Mouse (Mus musculus) midbrain, embryonic 12.5 days (tissue): Measurements from ENCODE around the gene Gcnt1. TPM values are rescaled to one million over a fixed set of nuclear protein-coding genes. Genes with fewer than 3 reads are reported as not detected.

Experiments used
- ATAC-seq: fragments of 200-750 bp; cut with Nextera tagmentation; 2 replicates; pipeline ENCODE4 v1.8.0; 2017; ENCODE audit warnings: low read depth, moderate TSS enrichment, moderate library complexity; ENCODE audit not compliant: low FRiP score
- H3K27ac ChIP-seq: fragments of 300-500 bp; sonication (generic); replicated peaks from 2 replicates; pipeline ENCODE4 v1.5.1; 2016; ENCODE audit warnings: mild to moderate bottlenecking
- H3K27me3 ChIP-seq: fragments of 300-500 bp; sonication (generic); 2 replicates; pipeline ENCODE4 v1.6.1; 2016; ENCODE audit warnings: mild to moderate bottlenecking
- H3K36me3 ChIP-seq: fragments of 300-500 bp; sonication (generic); 2 replicates; pipeline ENCODE4 v1.6.1; 2016
- H3K4me1 ChIP-seq: fragments of 300-500 bp; sonication (generic); 2 replicates; pipeline ENCODE4 v1.6.1; 2016
- H3K4me2 ChIP-seq: fragments of 300-500 bp; sonication (generic); replicated peaks from 2 replicates; pipeline ENCODE4 v1.6.1; 2016; ENCODE audit warnings: mild to moderate bottlenecking, moderate library complexity
- H3K4me3 ChIP-seq: fragments of 300-500 bp; sonication (generic); 2 replicates; pipeline ENCODE4 v1.5.1; 2016; ENCODE audit warnings: mild to moderate bottlenecking
- H3K9ac ChIP-seq: fragments of 300-500 bp; sonication (generic); replicated peaks from 2 replicates; pipeline ENCODE4 v1.6.1; 2016; ENCODE audit warnings: mild to moderate bottlenecking, moderate library complexity
- H3K9me3 ChIP-seq: fragments of 300-500 bp; sonication (generic); 2 replicates; pipeline ENCODE4 v1.6.1; 2016; ENCODE audit warnings: mild to moderate bottlenecking
- WGBS: fragments of 180-500 bp; shearing (Covaris S2); methylation state at CpG from one replicate; pipeline ENCODE4 v1.1.7; 2016; 5-methylcytosine and 5-hydroxymethylcytosine counted together
- polyA plus RNA-seq: library from polyadenylated mRNA; unstranded; fragments of >200 nt; fragmentation: Nextera tagmentation; extraction: Ambion mirVana; gene quantifications from 2 replicates; pipeline ENCODE4 v1.2.1, GENCODE M21; 2016

Gcnt1 gene
- polyA plus RNA-seq, 1 experiment from 2014 or later = 2.6 TPM

DNA sequence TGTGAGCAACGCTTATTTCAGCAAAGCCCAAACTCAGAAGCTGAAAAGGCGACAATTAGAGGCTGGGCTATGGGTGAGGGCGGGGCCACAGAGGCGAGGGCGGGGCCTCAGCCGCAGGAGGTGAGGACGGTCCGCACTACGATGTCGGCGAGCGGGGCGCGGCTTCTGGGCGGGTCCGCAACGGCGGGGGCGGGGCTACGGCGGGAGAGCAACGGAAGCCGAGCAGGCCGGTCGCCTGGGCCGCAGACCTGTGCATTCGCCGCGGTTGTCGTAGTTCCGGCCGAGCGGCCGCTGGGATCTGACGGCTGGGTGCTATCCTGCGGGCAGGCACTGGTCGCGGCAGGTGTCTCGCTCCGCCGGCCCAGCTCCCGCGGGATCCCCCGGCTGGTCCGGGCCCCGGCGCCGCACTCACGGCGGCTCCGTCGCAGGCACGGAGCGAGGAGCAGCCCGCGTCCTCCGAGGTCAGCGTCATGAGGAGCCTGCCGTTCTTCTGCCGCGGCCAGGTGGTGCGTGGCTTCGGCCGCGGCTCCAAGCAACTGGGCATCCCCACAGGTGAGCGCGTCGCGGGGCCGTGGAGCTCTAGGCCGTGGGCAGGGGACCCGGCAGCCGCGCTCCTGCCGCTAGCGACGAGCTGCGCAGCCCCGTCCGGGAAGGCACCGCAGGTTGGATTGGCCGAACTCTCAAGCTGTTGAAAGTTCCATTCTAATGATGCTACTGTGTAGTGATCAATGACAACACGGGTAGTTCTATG, 21.4 kb upstream of the Gcnt1 start, which contains the start of gene Rfk:
Gene Rfk (plus strand): TSS at position 203 of the 751 bp plus-strand sequence.
- peaks cover 8% of the 10 kb centered on the region for H3K36me3 ChIP-seq
- H3K27ac ChIP-seq = peak within 1 kb of the TSS; percentile 60
- H3K9me3 ChIP-seq = no peaks in the 10 kb centered on the region
- H3K4me2 ChIP-seq = peak within 1 kb of the TSS; percentile 66
- WGBS = under 1% methylated on average over 61 of the region's 83 CpGs
- peak within 1 kb of the TSS; percentile 85 for H3K9ac ChIP-seq
- peaks cover 22% of the 10 kb centered on the region for H3K27me3 ChIP-seq
- peaks cover 9% of the 10 kb centered on the region for H3K4me1 ChIP-seq
- ATAC-seq = peak; percentile 98
- peak within 1 kb of the TSS; percentile 88 for H3K4me3 ChIP-seq

- no peak overlapping the region for H3K27ac ChIP-seq
- no peak overlapping the region for H3K4me3 ChIP-seq
- no peaks in the 10 kb centered on the region for H3K9me3 ChIP-seq
- H3K9ac ChIP-seq = no peak overlapping the region
- H3K4me2 ChIP-seq = 0 out of 2 replicates have a peak overlapping the region, but pooled peaks have one; percentile 66
- WGBS = 16% methylated on average over 3 of the region's 3 CpGs
- no peaks in the 10 kb centered on the region for H3K36me3 ChIP-seq
- ATAC-seq = no peak
- H3K27me3 ChIP-seq = peaks cover 26% of the 10 kb centered on the region
- peaks cover 9% of the 10 kb centered on the region for H3K4me1 ChIP-seq
Measured at GRCm38 (mm10) chr19:17392866-17393265, 20.2 kb upstream of the Gcnt1 start.

DNA sequence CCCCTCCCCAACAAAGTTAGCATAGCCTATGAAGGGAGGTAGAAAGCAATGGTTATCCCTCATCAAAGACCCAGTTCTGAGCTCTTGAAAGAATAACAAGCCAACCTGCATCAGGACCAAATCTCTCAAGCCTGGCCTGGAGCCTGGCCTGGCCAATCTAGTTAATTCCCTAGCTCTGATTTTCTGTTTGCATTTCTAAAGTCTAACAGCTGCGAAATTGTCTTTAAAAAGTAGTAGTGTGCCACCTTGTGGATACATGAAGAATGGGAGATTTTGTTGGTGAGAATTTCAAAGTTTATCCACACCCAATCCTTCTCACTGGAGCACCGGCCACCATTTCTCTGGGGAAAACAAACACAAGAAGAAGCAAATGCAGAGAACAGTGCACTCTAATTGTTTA, 15.8 kb upstream of the Gcnt1 start:
- H3K4me1 ChIP-seq = 0 out of 2 replicates have a peak, but pooled peaks cover 4% of the 10 kb centered on the region
- H3K4me3 ChIP-seq = no peak overlapping the region
- no peak overlapping the region for H3K9ac ChIP-seq
- ATAC-seq = peak; percentile 17; the same call in 1 of the 2 replicates
- H3K36me3 ChIP-seq = no peaks in the 10 kb centered on the region
- H3K9me3 ChIP-seq = no peaks in the 10 kb centered on the region
- H3K4me2 ChIP-seq = no peak overlapping the region
- 18% methylated on average over 2 of the region's 2 CpGs for WGBS
- peaks cover 33% of the 10 kb centered on the region for H3K27me3 ChIP-seq
- no peak overlapping the region for H3K27ac ChIP-seq

DNA sequence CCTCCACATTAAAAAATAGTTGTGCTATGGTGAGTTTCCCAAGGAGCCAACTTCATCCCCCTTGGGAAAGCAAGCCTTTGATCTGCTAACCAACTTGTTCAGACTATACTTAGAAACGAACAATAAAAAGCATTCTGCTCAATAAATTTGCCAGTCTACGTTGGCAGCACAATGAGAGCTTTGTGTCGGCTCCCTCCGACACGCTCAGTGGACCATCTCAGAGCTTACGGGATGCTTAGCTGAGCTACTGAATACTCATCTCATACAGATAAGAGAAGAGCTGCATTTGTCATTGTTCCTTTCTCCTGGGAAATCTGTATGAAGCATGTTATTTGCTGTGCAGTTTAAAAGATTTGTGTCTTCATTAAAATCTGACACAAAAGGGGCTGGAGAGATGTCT, 13.8 kb upstream of the Gcnt1 start:
- H3K9me3 ChIP-seq = no peaks in the 10 kb centered on the region
- no peak for ATAC-seq
- WGBS = 17% methylated on average over 6 of the region's 6 CpGs

GRCm38 (mm10) chr19:17385426-17385825, 12.8 kb upstream of the Gcnt1 start:
- no peak overlapping the region for H3K4me3 ChIP-seq

More for the DNA sequence above, 13.8 kb upstream of the Gcnt1 start:
- H3K4me1 ChIP-seq = 0 out of 2 replicates have a peak, but pooled peaks cover 4% of the 10 kb centered on the region
- no peak overlapping the region for H3K27ac ChIP-seq
- H3K4me3 ChIP-seq = no peak overlapping the region
- H3K4me2 ChIP-seq = peak overlapping the region; percentile 4; the same call in 1 of the 2 replicates
- H3K27me3 ChIP-seq = peaks cover 26% of the 10 kb centered on the region
- H3K9ac ChIP-seq = no peak overlapping the region
- H3K36me3 ChIP-seq = no peaks in the 10 kb centered on the region

DNA sequence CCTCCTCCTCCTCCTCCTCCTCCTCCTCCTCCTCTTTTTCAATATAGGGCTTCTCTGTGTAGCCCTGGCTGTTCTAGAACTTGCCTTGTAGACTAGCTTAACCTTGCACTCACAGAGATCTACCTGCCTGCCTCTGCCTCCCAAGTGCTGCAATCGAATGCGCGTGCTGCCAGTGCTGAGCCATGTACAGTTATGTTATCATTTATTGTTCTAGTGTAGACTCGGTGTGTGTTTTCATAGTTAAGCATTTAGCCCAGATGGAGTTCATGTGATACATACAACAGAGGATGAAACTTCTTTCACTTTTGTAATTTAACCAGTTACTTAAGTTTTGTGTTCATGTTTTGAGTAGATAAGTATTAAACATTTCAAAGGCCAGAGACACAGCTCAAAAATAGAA, 12.4 kb upstream of the Gcnt1 start:
- peaks cover 23% of the 10 kb centered on the region for H3K27me3 ChIP-seq
- no peak overlapping the region for H3K9ac ChIP-seq
- no peaks in the 10 kb centered on the region for H3K9me3 ChIP-seq
- ATAC-seq = no peak
- H3K4me2 ChIP-seq = no peak overlapping the region
- no peak overlapping the region for H3K27ac ChIP-seq
- 97% methylated on average over 4 of the region's 4 CpGs for WGBS
- no peak overlapping the region for H3K4me3 ChIP-seq
- H3K4me1 ChIP-seq = 0 out of 2 replicates have a peak, but pooled peaks cover 4% of the 10 kb centered on the region
- no peaks in the 10 kb centered on the region for H3K36me3 ChIP-seq

More at GRCm38 (mm10) chr19:17385426-17385825, 12.8 kb upstream of the Gcnt1 start:
- H3K9me3 ChIP-seq = no peaks in the 10 kb centered on the region
- no peak overlapping the region for H3K9ac ChIP-seq
- peaks cover 23% of the 10 kb centered on the region for H3K27me3 ChIP-seq
- no peak overlapping the region for H3K4me2 ChIP-seq
- WGBS = 54% methylated on average over 1 of the region's 1 CpGs
- H3K36me3 ChIP-seq = no peaks in the 10 kb centered on the region
- H3K27ac ChIP-seq = no peak overlapping the region
- ATAC-seq = no peak
- 0 out of 2 replicates have a peak, but pooled peaks cover 4% of the 10 kb centered on the region for H3K4me1 ChIP-seq

GRCm38 (mm10) chr19:17382807-17383397, 10.3 kb upstream of the Gcnt1 start:
- Histone ChIP-seq H3K4me1 (0 out of 2 replicates have a peak, but pooled peaks cover 4% of the 10 kb centered on the region), H3K9ac (no peak overlapping the region), H3K27ac (no peak overlapping the region), H3K36me3 (no peaks in the 10 kb centered on the region), H3K4me2 (no peak overlapping the region), H3K9me3 (no peaks in the 10 kb centered on the region), H3K4me3 (no peak overlapping the region), H3K27me3 (peaks cover 17% of the 10 kb centered on the region)
- no peak for ATAC-seq
- whole genome bisulfite sequencing = 86% methylated on average over 6 of the region's 6 CpGs

DNA sequence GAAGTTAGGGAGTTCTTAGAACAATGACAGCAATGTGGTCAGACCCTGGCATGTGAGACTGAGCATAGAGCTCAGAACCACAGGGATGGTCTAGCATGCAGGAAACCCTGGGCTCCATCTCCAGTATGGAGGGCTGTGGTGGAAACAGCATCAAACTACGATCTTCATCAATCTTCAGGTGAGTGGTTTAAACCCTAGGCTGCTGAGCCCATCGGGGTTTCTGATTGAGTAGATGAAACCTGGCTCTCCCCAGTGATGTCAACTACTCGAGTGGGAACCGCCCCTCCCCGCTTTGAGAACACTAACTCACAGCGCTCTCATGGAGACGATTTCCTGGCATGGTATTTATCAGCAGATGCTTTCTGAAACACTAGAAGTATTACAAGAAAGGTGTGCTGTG, 7.9 kb upstream of the Gcnt1 start:
- 85% methylated on average over 7 of the region's 7 CpGs for WGBS
- Histone ChIP-seq H3K36me3 (no peaks in the 10 kb centered on the region), H3K4me3 (no peak overlapping the region), H3K9me3 (no peaks in the 10 kb centered on the region), H3K4me2 (no peak overlapping the region), H3K27ac (no peak overlapping the region), H3K9ac (no peak overlapping the region), H3K27me3 (peaks cover 17% of the 10 kb centered on the region), H3K4me1 (no peaks in the 10 kb centered on the region)
- ATAC-seq = no peak

- Histone ChIP-seq H3K36me3 (no peaks in the 10 kb centered on the region), H3K4me2 (no peak overlapping the region)
- no peak for ATAC-seq
Measured at GRCm38 (mm10) chr19:17378845-17379244, 6.2 kb upstream of the Gcnt1 start.

GRCm38 (mm10) chr19:17369581-17369980, 3.1 kb downstream of the Gcnt1 start:
- no peaks in the 10 kb centered on the region for H3K9me3 ChIP-seq
- 59% methylated on average over 7 of the region's 7 CpGs for WGBS

More at GRCm38 (mm10) chr19:17378845-17379244, 6.2 kb upstream of the Gcnt1 start:
- Histone ChIP-seq H3K27ac (no peak overlapping the region), H3K9ac (no peak overlapping the region), H3K4me3 (no peak overlapping the region), H3K4me1 (no peaks in the 10 kb centered on the region), H3K9me3 (no peaks in the 10 kb centered on the region), H3K27me3 (peaks cover 12% of the 10 kb centered on the region)

GRCm38 (mm10) chr19:17368557-17368956, 4.1 kb downstream of the Gcnt1 start:
- no peaks in the 10 kb centered on the region for H3K27me3 ChIP-seq
- H3K27ac ChIP-seq = no peak overlapping the region
- no peak for ATAC-seq
- H3K4me2 ChIP-seq = no peak overlapping the region
- H3K9ac ChIP-seq = no peak overlapping the region
- H3K36me3 ChIP-seq = no peaks in the 10 kb centered on the region
- WGBS = 91% methylated on average over 9 of the region's 9 CpGs
- no peaks in the 10 kb centered on the region for H3K9me3 ChIP-seq
- no peaks in the 10 kb centered on the region for H3K4me1 ChIP-seq
- no peak overlapping the region for H3K4me3 ChIP-seq

More at GRCm38 (mm10) chr19:17369581-17369980, 3.1 kb downstream of the Gcnt1 start:
- no peak overlapping the region for H3K27ac ChIP-seq
- no peaks in the 10 kb centered on the region for H3K4me1 ChIP-seq
- H3K36me3 ChIP-seq = no peaks in the 10 kb centered on the region
- H3K27me3 ChIP-seq = no peaks in the 10 kb centered on the region
- H3K4me3 ChIP-seq = no peak overlapping the region
- no peak overlapping the region for H3K9ac ChIP-seq
- ATAC-seq = no peak
- no peak overlapping the region for H3K4me2 ChIP-seq

GRCm38 (mm10) chr19:17366364-17367090, 6.1 kb downstream of the Gcnt1 start:
- Histone ChIP-seq H3K27me3 (no peaks in the 10 kb centered on the region), H3K4me1 (no peaks in the 10 kb centered on the region), H3K4me2 (no peak overlapping the region), H3K4me3 (no peak overlapping the region), H3K9me3 (no peaks in the 10 kb centered on the region), H3K27ac (no peak overlapping the region), H3K36me3 (no peaks in the 10 kb centered on the region), H3K9ac (no peak overlapping the region)
- 90% methylated on average over 8 of the region's 8 CpGs for WGBS
- ATAC-seq = no peak
